Mouse (Mus musculus) myocyte (in vitro differentiated cells): Measurements from ENCODE around the gene Hspd1.

Experiments
- CEBPB ChIP-seq: IDR thresholded peaks from 2 replicates; pipeline ENCODE4 v1.6.1; 2011; ENCODE audit warnings: mild to moderate bottlenecking, moderate library complexity; ENCODE audit not compliant: poor library complexity, insufficient read depth, severe bottlenecking
- E2F4 ChIP-seq: IDR thresholded peaks from one replicate; pipeline ENCODE4 v1.6.1; 2011; ENCODE audit warnings: mild to moderate bottlenecking, control low read depth, moderate library complexity; ENCODE audit not compliant: insufficient read depth
- MAX ChIP-seq: IDR thresholded peaks from one replicate; pipeline ENCODE4 v1.6.1; 2011; ENCODE audit warnings: low read depth, mild to moderate bottlenecking, control low read depth
- MYOD1 ChIP-seq, 3 experiments: IDR thresholded peaks; one replicate each; pipeline ENCODE4 v1.6.1; 2011; ENCODE audit warnings: control low read depth in 2 of 3, low read depth in 2 of 3, mild to moderate bottlenecking in 2 of 3, moderate library complexity in 1 of 3; ENCODE audit not compliant: insufficient read length in 2 of 3, control insufficient read depth in 1 of 3
- MYOG ChIP-seq, 3 experiments: IDR thresholded peaks; one replicate each; pipeline ENCODE4 v1.6.1; 2011; ENCODE audit warnings: control low read depth in 2 of 3, low read depth in 2 of 3, mild to moderate bottlenecking in 2 of 3; ENCODE audit not compliant: insufficient read length in 2 of 3, control insufficient read depth in 1 of 3, insufficient read depth in 1 of 3
- POLR2A ChIP-seq: IDR thresholded peaks from one replicate; pipeline ENCODE4 v1.6.1; 2011; ENCODE audit warnings: low read depth, mild to moderate bottlenecking, control low read depth, moderate library complexity; ENCODE audit not compliant: insufficient read length
- POLR2AphosphoS2 ChIP-seq: IDR thresholded peaks from one replicate; pipeline ENCODE4 v1.6.1; 2011; ENCODE audit warnings: low read depth, control low read depth; ENCODE audit not compliant: insufficient read length
- TCF12 ChIP-seq: IDR thresholded peaks from one replicate; pipeline ENCODE4 v1.6.1; 2011; ENCODE audit warnings: mild to moderate bottlenecking, control low read depth; ENCODE audit not compliant: poor library complexity, insufficient read depth, severe bottlenecking
- TCF3 ChIP-seq: IDR thresholded peaks from one replicate; pipeline ENCODE4 v1.6.1; 2011; ENCODE audit warnings: low read depth, control low read depth; ENCODE audit not compliant: insufficient read length
- USF1 ChIP-seq: IDR thresholded peaks from one replicate; pipeline ENCODE4 v1.6.1; 2011; ENCODE audit warnings: low read depth, mild to moderate bottlenecking, control low read depth, moderate library complexity

DNA sequence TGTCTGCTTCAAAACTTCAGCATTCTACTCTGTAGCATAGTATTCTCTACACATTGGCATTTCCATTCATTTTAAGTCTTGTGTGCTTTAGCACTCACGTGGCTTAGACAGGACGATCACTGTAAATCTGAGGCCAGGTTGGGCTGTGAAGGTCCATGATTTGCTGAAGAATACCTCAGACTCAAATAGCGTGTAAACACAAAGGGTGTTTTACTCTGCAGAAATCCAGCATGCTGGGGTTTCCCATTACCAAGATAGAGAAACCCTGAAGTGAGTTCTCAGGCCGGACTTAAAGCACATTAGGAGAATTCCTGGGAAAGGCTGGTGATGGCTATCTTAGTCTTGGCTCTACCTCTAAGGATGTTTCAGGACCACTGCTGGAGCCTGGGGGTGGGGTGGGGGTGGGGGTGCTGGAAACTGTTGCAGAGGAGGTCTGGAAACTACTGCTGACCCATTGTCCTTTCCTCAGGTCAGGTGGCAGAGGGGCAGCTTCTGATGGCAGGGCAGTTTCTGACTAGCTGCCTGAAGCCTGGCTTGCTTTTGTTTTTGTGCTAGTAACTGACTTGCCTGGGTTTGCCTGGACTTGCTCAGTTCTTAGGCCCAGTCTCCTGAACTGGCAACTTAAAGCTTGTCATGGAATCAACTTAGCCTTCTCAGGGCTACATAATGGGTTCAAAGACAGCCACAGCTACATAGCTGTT is 21.2 kb upstream of the Hspd1 start:
- TF ChIP-seq POLR2A: no peak
- TF ChIP-seq POLR2AphosphoS2: no peak
- TF ChIP-seq E2F4: no peak
- TF ChIP-seq MYOD1 (IDR thresholded peaks at IDR 0.05; ENCODE audit: control insufficient read depth in 1 of 3, insufficient read length in 2 of 3, low read depth in 2 of 3): no peak
- no peak for TF ChIP-seq TCF12
- no peak for TF ChIP-seq CEBPB
- TF ChIP-seq TCF3: no peak
- TF ChIP-seq MAX: no peak
- TF ChIP-seq MYOG (IDR thresholded peaks at IDR 0.05; ENCODE audit: control insufficient read depth in 1 of 3, insufficient read depth in 1 of 3, insufficient read length in 2 of 3, low read depth in 2 of 3): no peak
- TF ChIP-seq USF1: no peak
